In the genomic region with DNA sequence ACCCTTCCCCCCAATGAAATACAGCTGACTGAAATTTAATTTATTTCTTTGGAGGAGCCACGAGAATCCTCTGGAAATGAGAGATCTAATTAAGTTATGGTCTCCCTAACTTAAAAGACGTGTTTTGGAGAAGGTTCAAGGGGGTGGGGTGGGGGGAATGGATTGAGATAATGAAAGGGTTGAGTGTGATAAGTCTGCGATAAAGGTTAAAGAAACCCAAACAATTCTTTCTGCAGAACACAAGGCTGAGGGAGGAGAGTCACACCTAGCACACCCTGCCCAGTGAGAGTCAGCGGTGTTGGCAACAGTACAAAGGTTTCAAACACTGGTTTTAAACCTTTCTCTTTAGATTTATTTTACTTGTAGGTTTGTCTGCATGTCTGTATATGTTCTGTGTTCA, we compare ENCODE assay signal across 20 mouse cellular contexts. TPM values are rescaled to one million over a fixed set of nuclear protein-coding genes. Genes with fewer than 3 reads are reported as not detected.
DNase-seq lines count a peak whose midpoint lies in the region; ATAC-seq and TF ChIP-seq lines count a peak whose summit lies in the region.
"Had no signal": no experiment of that assay in that cellular context is flagged by ENCODE, and none has a peak within 500 bp of the region (broad histone marks: within the 10 kb centered on the region; RNA-seq: fewer than 3 reads in every experiment).

No protein-coding gene starts in this region.

- TF ChIP-seq EP300 in MEL (IDR thresholded peaks at IDR 0.05; ENCODE audit: low read depth in 1 of 2, low read length in 2 of 2): peak in 1 of 2 experiments; percentile 59; a peak in 2 of 4 replicates

- no peak for ATAC-seq in hindbrain, embryonic 13.5 days (ENCODE audit: low FRiP score)
- no peak for ATAC-seq in hindbrain, embryonic 12.5 days (ENCODE audit: low FRiP score)
- ATAC-seq: intestine, embryonic 15.5 days had no signal

- no peak for TF ChIP-seq RAD21 in MEL (IDR thresholded peaks at IDR 0.05; ENCODE audit: low read depth, low read length)

- no peaks in the 10 kb centered on the region for H3K79me2 ChIP-seq in MEL (ENCODE audit: control insufficient read depth, insufficient read depth, low read length, poor library complexity)

- no peak overlapping the region for H3K4me3 ChIP-seq in hindbrain, embryonic 13.5 days
- no peak overlapping the region for H3K4me3 ChIP-seq in hindbrain, embryonic 12.5 days
- H3K4me3 ChIP-seq in layer of hippocampus, adult 2 months: no peak overlapping the region
- no peak overlapping the region for H3K4me3 ChIP-seq in MEL (ENCODE audit: control insufficient read depth in 1 of 2, insufficient read depth in 1 of 2, low read depth in 2 of 2, low read length in 2 of 2)
- no peak overlapping the region for H3K4me3 ChIP-seq in cortical plate, adult 2 months (ENCODE audit: insufficient read depth, low read length)
- H3K4me3 ChIP-seq: erythroblast, embryonic 14.5 days; forebrain, embryonic 15.5 days; gastrocnemius, adult 2 months; heart, embryonic 12.5 days; intestine, embryonic 15.5 days had no signal

- TF ChIP-seq POLR2A in MEL (IDR thresholded peaks at IDR 0.05; ENCODE audit: control insufficient read depth in 1 of 2, insufficient read depth in 1 of 2, low read depth in 1 of 2, low read length in 2 of 2, poor library complexity in 1 of 2): no peak
- no peak for TF ChIP-seq POLR2A in cortical plate, adult 2 months (IDR thresholded peaks at IDR 0.05; ENCODE audit: extremely low read depth, insufficient read depth, low read length)

- WGBS in hindbrain, embryonic 13.5 days: 53% methylated on average over 4 of the region's 4 CpGs
- 60% methylated on average over 4 of the region's 4 CpGs for WGBS in hindbrain, embryonic 12.5 days

- no peak for TF ChIP-seq CTCF in layer of hippocampus, adult 2 months (conservative IDR thresholded peaks at IDR 0.05)
- no peak for TF ChIP-seq CTCF in MEL (IDR thresholded peaks at IDR 0.05 in 2 of 3, conservative IDR thresholded peaks at IDR 0.05 in 1 of 3; ENCODE audit: control insufficient read depth in 1 of 3, insufficient read depth in 1 of 3, low read depth in 2 of 3, low read length in 3 of 3, poor library complexity in 1 of 3, severe bottlenecking in 1 of 3)
- no peak for TF ChIP-seq CTCF in cortical plate, adult 2 months (IDR thresholded peaks at IDR 0.05; ENCODE audit: extremely low read depth, insufficient read depth, low read length)

- peak overlapping the region; percentile 31; the same call in 1 of the 2 replicates for H3K27ac ChIP-seq in hindbrain, embryonic 13.5 days
- no peak overlapping the region for H3K27ac ChIP-seq in hindbrain, embryonic 12.5 days
- H3K27ac ChIP-seq in layer of hippocampus, adult 2 months: peak overlapping the region; percentile 92
- no peak overlapping the region for H3K27ac ChIP-seq in MEL (ENCODE audit: control insufficient read depth, low read depth, low read length)
- peak overlapping the region; percentile 55; the same call in 1 of the 2 replicates for H3K27ac ChIP-seq in cortical plate, adult 2 months (ENCODE audit: insufficient read depth, low read length)
- H3K27ac ChIP-seq: gastrocnemius, adult 2 months; intestine, embryonic 15.5 days had no signal

- H3K9ac ChIP-seq in hindbrain, embryonic 13.5 days: no peak overlapping the region
- H3K9ac ChIP-seq in hindbrain, embryonic 12.5 days: no peak overlapping the region
- no peak overlapping the region for H3K9ac ChIP-seq in MEL (ENCODE audit: control insufficient read depth, low read depth, low read length, poor library complexity, severe bottlenecking)
- H3K9ac ChIP-seq: forebrain, embryonic 15.5 days; heart, embryonic 12.5 days; intestine, embryonic 15.5 days had no signal

- H3K27me3 ChIP-seq in hindbrain, embryonic 13.5 days: no peaks in the 10 kb centered on the region
- H3K27me3 ChIP-seq in hindbrain, embryonic 12.5 days: no peaks in the 10 kb centered on the region
- H3K27me3 ChIP-seq in MEL (ENCODE audit: control insufficient read depth in 1 of 2, insufficient read depth in 2 of 2, low read length in 2 of 2): no peaks in the 10 kb centered on the region
- H3K27me3 ChIP-seq: forebrain, embryonic 15.5 days; heart, embryonic 12.5 days; intestine, embryonic 15.5 days had no signal

- DNase-seq in layer of hippocampus, adult 2 months (ENCODE audit: low spot score in 2 of 2): no peak
- DNase-seq in layer of hippocampus, postnatal 36 days: no peak
- DNase-seq in MEL (ENCODE audit: low read depth, low spot score): peak; percentile 33
- no peak for DNase-seq in frontal cortex, adult 2 months (ENCODE audit: extremely low spot score in 1 of 2, low spot score in 1 of 2)
- DNase-seq: adrenal gland, adult 8-10 months; adrenal gland, postnatal 36 days; kidney, adult 18-20 months had no signal

- H3K36me3 ChIP-seq in hindbrain, embryonic 13.5 days: peaks cover 8% of the 10 kb centered on the region; the same call in 1 of the 2 replicates
- no peaks in the 10 kb centered on the region for H3K36me3 ChIP-seq in hindbrain, embryonic 12.5 days
- peaks cover 0 to 42% of the 10 kb centered on the region in 2 experiments; a peak in 2 of 4 replicates for H3K36me3 ChIP-seq in MEL (ENCODE audit: control insufficient read depth in 1 of 2, insufficient read depth in 2 of 2, low read length in 2 of 2)
- H3K36me3 ChIP-seq: forebrain, embryonic 15.5 days; intestine, embryonic 15.5 days had no signal

- no peak overlapping the region for H3K4me2 ChIP-seq in hindbrain, embryonic 13.5 days
- no peak overlapping the region for H3K4me2 ChIP-seq in hindbrain, embryonic 12.5 days (replicated peaks)
- H3K4me2 ChIP-seq: forebrain, embryonic 15.5 days; heart, embryonic 12.5 days; intestine, embryonic 15.5 days had no signal

- H3K9me3 ChIP-seq in hindbrain, embryonic 13.5 days: no peaks in the 10 kb centered on the region
- H3K9me3 ChIP-seq in hindbrain, embryonic 12.5 days (replicated peaks): no peaks in the 10 kb centered on the region
- no peaks in the 10 kb centered on the region for H3K9me3 ChIP-seq in MEL (replicated peaks; ENCODE audit: insufficient read depth, low read length)
- H3K9me3 ChIP-seq: forebrain, embryonic 15.5 days; intestine, embryonic 15.5 days had no signal

- H3K4me1 ChIP-seq in hindbrain, embryonic 13.5 days (replicated peaks): peaks cover 29% of the 10 kb centered on the region
- H3K4me1 ChIP-seq in hindbrain, embryonic 12.5 days: peaks cover 11% of the 10 kb centered on the region
- H3K4me1 ChIP-seq in MEL (ENCODE audit: control insufficient read depth in 1 of 2, insufficient read depth in 2 of 2, low read length in 2 of 2): peaks cover 18 to 60% of the 10 kb centered on the region in 2 experiments
- H3K4me1 ChIP-seq in cortical plate, adult 2 months (ENCODE audit: control insufficient read depth, insufficient read depth, low read length): peaks cover 15% of the 10 kb centered on the region

TF ChIP-seq in MEL, 35 proteins besides CTCF, POLR2A, EP300 and RAD21:
- TF ChIP-seq USF1 (IDR thresholded peaks at IDR 0.05; ENCODE audit: low read depth, low read length): no peak
- TF ChIP-seq TAL1 (IDR thresholded peaks at IDR 0.05; ENCODE audit: low read length): no peak
- peak; percentile 67; the same call in 1 of the 2 replicates for TF ChIP-seq MAZ (IDR thresholded peaks at IDR 0.05; ENCODE audit: low read depth, low read length)
- no peak for TF ChIP-seq ZC3H11A (IDR thresholded peaks at IDR 0.05; ENCODE audit: low read depth, low read length)
- TF ChIP-seq RCOR1 (IDR thresholded peaks at IDR 0.05; ENCODE audit: low read depth, low read length): peak; percentile 60
- TF ChIP-seq TCF12 (IDR thresholded peaks at IDR 0.05; ENCODE audit: low read depth, low read length): peak; percentile 51; the same call in 1 of the 2 replicates
- TF ChIP-seq ETS1 (IDR thresholded peaks at IDR 0.05; ENCODE audit: low read depth, low read length): peak; percentile 88
- peak; percentile 66 for TF ChIP-seq GATA1 (IDR thresholded peaks at IDR 0.05; ENCODE audit: low read depth, low read length)
- peak; percentile 34; the same call in 1 of the 2 replicates for TF ChIP-seq SIN3A (IDR thresholded peaks at IDR 0.05; ENCODE audit: low read length)
- no peak for TF ChIP-seq HCFC1 (IDR thresholded peaks at IDR 0.05; ENCODE audit: low read depth, low read length)

RNA-seq across cellular contexts. Expression of a gene that starts 49.0 kb away (rescaled TPM):
- 0.14 and 0.19 TPM in 2 replicates for polyA plus RNA-seq in hindbrain, embryonic 13.5 days (2015; fragmentation: Nextera tagmentation; extraction: Ambion mirVana)
- 0.18 and 0.30 TPM in 2 replicates for polyA plus RNA-seq in hindbrain, embryonic 12.5 days (2016; fragmentation: Nextera tagmentation; extraction: Ambion mirVana)
- total RNA-seq in layer of hippocampus, adult 2 months (2021): under 1 TPM; 0.12 to 0.36 TPM
- total RNA-seq in layer of hippocampus, postnatal 36 days (2021): under 1 TPM; 0.10 to 0.18 TPM
- not detected in 2 replicates for total RNA-seq in MEL (2012; rRNA removed)
- polyA plus RNA-seq in MEL (2012; ENCODE audit: insufficient read depth in 1 of 2, insufficient read length in 2 of 2, low read depth in 1 of 2, low replicate concordance in 2 of 2, missing spikeins in 1 of 2): under 1 TPM in 1 of 2 experiments, not detected in 1; 0.04 TPM
- polyA plus RNA-seq in cortical plate, adult 2 months (2012; rRNA removed): 0.06 TPM in 1 of 2 replicates, not detected in the other
- polyA plus RNA-seq in frontal cortex, adult 2 months (2012; rRNA removed): 0.04 and 0.06 TPM in 2 replicates
- total RNA-seq: adrenal gland, postnatal 36 days; gastrocnemius, adult 2 months; gastrocnemius, postnatal 25 days; heart, adult 8-10 months; heart, postnatal 25 days had no signal
- polyA plus RNA-seq: embryonic facial prominence, embryonic 14.5 days; erythroblast, embryonic 14.5 days; forebrain, embryonic 11.5 days; forebrain, embryonic 15.5 days had no signal

Comparison
In these comparisons a context has a peak if more than half of its experiments do, and no peak if none do; other contexts are left out.
1. H3K27ac ChIP-seq: peak in hindbrain, embryonic 13.5 days (single experiment), layer of hippocampus, adult 2 months (single experiment) and cortical plate, adult 2 months (single experiment); none in hindbrain, embryonic 12.5 days (single experiment) and MEL (single experiment).